Mouse (Mus musculus) liver, postnatal 0 days (tissue): Measurements from ENCODE around the gene Tmem59l. TPM values are rescaled to one million over a fixed set of nuclear protein-coding genes. Genes with fewer than 3 reads are reported as not detected.
"Not testable (repeated sequence)": the region's sequence is repeated elsewhere in the genome, so short reads cannot be mapped to it uniquely, and the experiment has no call there.

Experiments used
- ATAC-seq: fragments of 200-750 bp; cut with Nextera tagmentation; 2 replicates; pipeline ENCODE4 v1.8.0; 2017; ENCODE audit warnings: mild to moderate bottlenecking, moderate library complexity
- DNase-seq: peaks from one replicate; pipeline ENCODE4 v3.0.0-alpha.2; 2016
- H3K27ac ChIP-seq: fragments of 300-500 bp; sonication (generic); 2 replicates; pipeline ENCODE4 v1.5.1; 2014; ENCODE audit warnings: antibody characterized with exemption, moderate library complexity, mild to moderate bottlenecking, low read depth
- H3K27me3 ChIP-seq: fragments of 300-500 bp; sonication (generic); 2 replicates; pipeline ENCODE4 v1.6.1; 2014; ENCODE audit warnings: low read length, control low read depth, mixed read lengths; ENCODE audit not compliant: insufficient read depth
- H3K36me3 ChIP-seq: fragments of 300-500 bp; sonication (generic); replicated peaks from 2 replicates; pipeline ENCODE4 v1.6.1; 2014; ENCODE audit warnings: mild to moderate bottlenecking, control low read depth, low read length, moderate library complexity, mixed read lengths; ENCODE audit not compliant: insufficient read depth
- H3K4me1 ChIP-seq: fragments of 300-500 bp; sonication (generic); 2 replicates; pipeline ENCODE4 v1.6.1; 2014; ENCODE audit warnings: antibody characterized with exemption, mild to moderate bottlenecking, control low read depth; ENCODE audit not compliant: insufficient read depth
- H3K4me2 ChIP-seq: fragments of 300-500 bp; sonication (generic); 2 replicates; pipeline ENCODE4 v1.6.1; 2014; ENCODE audit warnings: low read depth, mild to moderate bottlenecking, low read length, moderate library complexity, mixed read lengths
- H3K4me3 ChIP-seq: fragments of 300-500 bp; sonication (generic); 2 replicates; pipeline ENCODE4 v1.5.1; 2014; ENCODE audit warnings: low read depth, low read length
- H3K9ac ChIP-seq: fragments of 300-500 bp; sonication (generic); replicated peaks from 2 replicates; pipeline ENCODE4 v1.6.1; 2014; ENCODE audit warnings: mild to moderate bottlenecking, moderate library complexity
- H3K9me3 ChIP-seq: fragments of 300-500 bp; sonication (generic); 2 replicates; pipeline ENCODE4 v1.6.1; 2016; ENCODE audit warnings: mild to moderate bottlenecking, control low read depth, low read length, mixed read lengths
- CTCF ChIP-seq: sonication (generic); IDR thresholded peaks from 2 replicates; pipeline ENCODE4 v1.5.1; 2016; ENCODE audit warnings: antibody characterized with exemption, low read depth
- EP300 ChIP-seq: IDR thresholded peaks from 2 replicates; pipeline ENCODE4 v1.6.1; 2016; ENCODE audit warnings: antibody characterized with exemption, low read depth, mild to moderate bottlenecking
- WGBS: fragments of 180-500 bp; shearing (Covaris S2); extraction: QIAGEN DNeasy Blood & Tissue Kit; methylation state at CpG from one replicate; pipeline ENCODE4 v1.1.7; 2014; ENCODE audit not compliant: insufficient replicate concordance; 5-methylcytosine and 5-hydroxymethylcytosine counted together
- polyA plus RNA-seq: library from polyadenylated mRNA; unstranded; fragments of >200 nt; fragmentation: Nextera tagmentation; extraction: Ambion mirVana; gene quantifications from 2 replicates; pipeline ENCODE4 v1.2.1, GENCODE M21; 2015

The Tmem59l gene
- polyA plus RNA-seq, 1 experiment from 2014 or later = not detected

DNA sequence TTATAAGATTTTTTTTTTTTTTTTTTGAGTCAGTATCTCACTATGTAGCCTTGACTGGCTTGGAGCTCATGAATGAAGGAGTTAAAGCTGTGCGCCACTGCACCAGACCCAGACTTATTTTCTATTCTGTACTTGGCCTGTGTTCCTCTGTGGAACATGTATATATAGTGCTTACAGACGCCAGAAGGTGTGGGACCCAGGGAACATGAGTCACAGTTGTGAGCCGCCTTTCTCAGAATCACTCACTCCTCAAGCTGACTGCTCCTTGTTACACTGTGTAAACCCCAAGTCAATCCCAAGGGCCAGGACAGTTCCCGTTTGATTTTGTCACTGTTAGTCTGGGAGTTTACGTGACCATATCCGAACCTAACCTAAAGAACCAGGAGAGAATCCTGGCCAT lies 31.9 kb upstream of the Tmem59l start:
- Histone ChIP-seq H3K27me3 (no peaks in the 10 kb centered on the region), H3K9ac (no peak overlapping the region), H3K4me1 (peaks cover 19% of the 10 kb centered on the region), H3K9me3 (no peaks in the 10 kb centered on the region), H3K4me2 (no peak overlapping the region), H3K36me3 (peaks cover 25% of the 10 kb centered on the region), H3K4me3 (no peak overlapping the region), H3K27ac (no peak overlapping the region)
- DNase-seq (no peak), ATAC-seq (no peak)
- TF ChIP-seq CTCF (no peak), EP300 (no peak)
- 86% methylated on average over 6 of the region's 6 CpGs for WGBS

DNA sequence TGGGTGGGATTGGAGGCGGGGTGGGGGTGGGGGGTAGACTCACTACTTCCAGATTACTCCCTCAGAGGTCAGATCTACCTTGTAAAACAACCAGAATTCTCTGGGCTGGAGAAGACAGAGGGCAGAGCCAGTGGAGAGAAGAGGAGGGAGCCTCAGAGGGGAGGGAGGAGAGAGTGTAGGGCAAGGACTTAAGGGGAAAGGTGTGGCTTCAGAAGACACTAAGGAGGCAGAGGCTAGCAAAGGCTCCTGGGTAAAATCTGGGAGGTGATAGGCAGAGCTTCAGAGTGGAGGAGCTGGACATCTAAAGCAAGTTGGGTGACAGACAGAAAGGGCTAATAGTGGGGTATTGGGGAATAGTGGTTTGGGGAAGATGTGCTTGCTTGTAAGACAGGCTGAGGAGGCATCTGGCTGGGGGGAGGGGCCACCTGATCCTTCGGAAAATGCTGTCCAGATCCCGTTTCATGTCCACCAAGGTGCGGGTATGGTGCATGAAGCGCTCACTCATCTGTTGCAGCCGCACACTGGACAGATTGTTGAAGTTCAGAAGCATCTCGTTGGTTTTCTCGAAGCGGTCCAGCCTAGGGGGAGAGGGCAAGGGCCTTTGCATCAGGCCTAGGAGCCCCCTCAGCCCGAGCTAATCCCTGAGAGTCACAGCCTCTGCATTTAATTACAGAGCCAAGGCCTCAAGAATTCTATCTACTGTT lies 30.9 kb upstream of the Tmem59l start:
- 80% methylated on average over 10 of the region's 10 CpGs for WGBS
- ATAC-seq (no peak), DNase-seq (no peak)
- H3K4me3 ChIP-seq = no peak overlapping the region
- H3K36me3 ChIP-seq = peaks cover 34% of the 10 kb centered on the region
- H3K27ac ChIP-seq = no peak overlapping the region
- peaks cover 12% of the 10 kb centered on the region for H3K4me1 ChIP-seq
- TF ChIP-seq CTCF (no peak), EP300 (no peak)
- no peaks in the 10 kb centered on the region for H3K9me3 ChIP-seq
- H3K4me2 ChIP-seq = no peak overlapping the region
- H3K9ac ChIP-seq = no peak overlapping the region
- H3K27me3 ChIP-seq = no peaks in the 10 kb centered on the region

- Histone ChIP-seq H3K4me3 (no peak overlapping the region), H3K9me3 (no peaks in the 10 kb centered on the region), H3K36me3 (peaks cover 36% of the 10 kb centered on the region), H3K27me3 (no peaks in the 10 kb centered on the region), H3K9ac (no peak overlapping the region), H3K4me2 (no peak overlapping the region), H3K27ac (no peak overlapping the region), H3K4me1 (peaks cover 23% of the 10 kb centered on the region)
- no peak for ATAC-seq
- no peak for DNase-seq
- WGBS = 64% methylated on average over 2 of the region's 2 CpGs
- no peak for TF ChIP-seq CTCF
- no peak for TF ChIP-seq EP300
These were observed 26.3 kb upstream of the Tmem59l start for GRCm38 (mm10) chr8:70513441-70513840.

- H3K9me3 ChIP-seq = no peaks in the 10 kb centered on the region
- no peak overlapping the region for H3K4me3 ChIP-seq
- peak overlapping the region; percentile 29; the same call in 1 of the 2 replicates for H3K27ac ChIP-seq
- H3K9ac ChIP-seq = no peak overlapping the region
- H3K36me3 ChIP-seq = peaks cover 36% of the 10 kb centered on the region
- H3K4me1 ChIP-seq = peaks cover 23% of the 10 kb centered on the region
- DNase-seq (no peak), ATAC-seq (no peak)
- TF ChIP-seq EP300 (no peak), CTCF (no peak)
- 65% methylated on average over 11 of the region's 11 CpGs for WGBS
- no peak overlapping the region for H3K4me2 ChIP-seq
- H3K27me3 ChIP-seq = no peaks in the 10 kb centered on the region
These were observed 25.2 kb upstream of the Tmem59l start for GRCm38 (mm10) chr8:70512253-70512903.

DNA sequence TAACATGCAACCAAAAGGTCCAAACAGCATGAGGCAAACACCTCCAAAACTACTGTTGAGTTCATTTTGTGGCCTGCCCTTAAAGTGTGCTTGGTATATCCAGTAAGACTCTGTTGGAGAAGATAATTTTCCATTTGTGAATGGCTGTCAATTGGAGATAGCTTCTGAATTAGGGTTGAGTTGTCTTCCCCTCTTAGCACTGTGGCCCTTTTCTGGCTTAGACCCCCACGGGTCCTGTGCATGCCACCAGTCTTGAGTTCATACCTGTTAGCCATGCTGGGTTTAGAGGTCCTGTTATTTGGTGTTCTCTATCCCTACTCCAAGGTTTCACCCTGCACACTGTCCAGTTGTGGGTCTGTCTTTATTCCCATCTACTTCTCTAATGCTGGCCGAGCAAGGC lies 24.6 kb upstream of the Tmem59l start:
- peaks cover 23% of the 10 kb centered on the region for H3K4me1 ChIP-seq
- H3K4me2 ChIP-seq = peak overlapping the region; percentile 92
- ATAC-seq (no peak), DNase-seq (no peak)
- H3K27me3 ChIP-seq = no peaks in the 10 kb centered on the region
- 87% methylated on average over 2 of the region's 2 CpGs for WGBS
- no peak overlapping the region for H3K9ac ChIP-seq
- no peaks in the 10 kb centered on the region for H3K9me3 ChIP-seq
- H3K27ac ChIP-seq = peak overlapping the region; percentile 29
- peaks cover 36% of the 10 kb centered on the region for H3K36me3 ChIP-seq
- peak overlapping the region; percentile 74; the same call in 1 of the 2 replicates for H3K4me3 ChIP-seq
- TF ChIP-seq CTCF (no peak), EP300 (no peak)

DNA sequence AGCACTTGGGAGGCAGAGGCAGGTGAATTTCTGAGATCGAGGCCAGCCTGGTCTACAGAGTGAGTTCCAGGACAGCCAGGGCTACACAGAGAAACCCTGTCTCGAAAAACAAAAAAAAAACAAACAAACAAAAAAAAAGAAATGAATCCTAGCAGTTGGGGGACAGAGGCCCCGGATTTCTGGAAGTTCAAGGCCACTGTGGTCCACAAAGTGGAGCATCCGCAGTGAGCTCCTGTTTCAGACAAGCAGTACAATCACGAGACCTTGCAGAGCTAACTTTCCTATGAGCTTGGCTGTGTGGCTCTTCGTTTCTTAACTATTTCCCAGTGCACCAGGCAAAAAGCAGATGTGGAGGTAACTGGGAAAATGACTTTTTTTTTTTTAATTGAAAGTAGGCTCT lies 24.0 kb upstream of the Tmem59l start:
- ATAC-seq, DNase-seq, H3K27me3 ChIP-seq, H3K9me3 ChIP-seq: not testable (repeated sequence)
- peak overlapping the region; percentile 74 for H3K4me3 ChIP-seq
- peaks cover 32% of the 10 kb centered on the region for H3K36me3 ChIP-seq
- H3K4me1 ChIP-seq = peaks cover 23% of the 10 kb centered on the region
- peak overlapping the region; percentile 98 for H3K27ac ChIP-seq
- 41% methylated on average over 6 of the region's 6 CpGs for WGBS
- H3K4me2 ChIP-seq = peak overlapping the region; percentile 92
- peak overlapping the region; percentile 92 for H3K9ac ChIP-seq
